Mouse (Mus musculus): ENCODE data around the gene Xkr8.
"Not testable (repeated sequence)": the region's sequence is repeated elsewhere in the genome, so short reads cannot be mapped to it uniquely, and the experiment has no call there.

Gene Xkr8

GRCm38 (mm10) chr4:132732148-132732684 lies at the start of gene Xkr8:
Xkr8 (minus strand) TSS chr4:132732546.
- DNase-seq (ENCODE audit: low spot score), result peak; percentile 90

DNA sequence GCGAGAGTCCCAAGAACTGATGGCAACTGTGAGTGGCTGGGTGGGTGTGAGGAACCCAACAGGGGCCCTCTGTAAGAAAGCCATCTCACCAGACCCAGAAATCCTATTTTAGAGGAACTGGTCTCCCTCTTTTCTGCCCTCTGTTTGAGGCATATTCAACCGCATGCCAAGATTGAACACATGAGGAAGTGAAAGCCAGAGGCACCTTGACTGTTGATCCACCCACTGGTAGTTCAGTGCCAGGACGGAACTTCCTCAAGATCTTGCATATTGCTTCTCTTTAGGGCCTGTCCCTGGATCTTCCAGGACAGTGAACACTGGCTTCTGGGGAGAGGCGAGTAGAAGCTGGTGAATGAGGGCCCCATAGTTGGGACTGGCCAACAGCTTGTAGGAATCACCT lies 47.9 kb upstream of the Xkr8 start:
- no peak for DNase-seq (ENCODE audit: low spot score)

DNA sequence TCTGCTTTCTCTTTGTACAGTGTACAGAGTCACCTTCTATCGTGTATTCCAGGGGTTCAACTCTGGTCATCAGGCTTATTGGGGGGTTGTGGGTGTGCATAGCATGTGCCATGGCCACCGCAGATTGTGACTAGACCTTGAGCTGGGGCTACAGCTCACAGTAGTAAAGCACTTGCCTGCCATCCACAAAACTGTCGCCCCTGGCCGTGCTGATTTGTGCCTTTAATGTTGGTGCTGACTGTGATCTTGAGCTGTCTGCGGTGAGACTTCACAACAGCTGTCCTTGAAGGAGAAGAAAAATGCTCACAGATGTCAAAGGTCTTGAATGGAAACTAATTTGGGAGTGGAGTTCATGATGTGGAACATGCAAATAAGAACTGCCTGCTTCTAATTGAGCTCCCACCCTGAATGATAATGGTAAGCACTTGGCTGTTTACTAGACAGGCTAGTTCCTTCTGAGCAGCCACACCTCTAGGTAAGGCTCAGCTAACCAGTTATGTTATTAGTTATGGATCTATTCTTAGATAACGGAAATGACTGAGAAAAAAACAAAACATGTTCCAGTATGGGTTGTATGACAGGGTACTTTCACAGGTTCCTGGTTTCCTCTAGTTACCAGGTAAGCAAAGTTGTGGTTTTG lies 46.3 kb upstream of the Xkr8 start:
- DNase-seq (ENCODE audit: low spot score), result no peak

DNA sequence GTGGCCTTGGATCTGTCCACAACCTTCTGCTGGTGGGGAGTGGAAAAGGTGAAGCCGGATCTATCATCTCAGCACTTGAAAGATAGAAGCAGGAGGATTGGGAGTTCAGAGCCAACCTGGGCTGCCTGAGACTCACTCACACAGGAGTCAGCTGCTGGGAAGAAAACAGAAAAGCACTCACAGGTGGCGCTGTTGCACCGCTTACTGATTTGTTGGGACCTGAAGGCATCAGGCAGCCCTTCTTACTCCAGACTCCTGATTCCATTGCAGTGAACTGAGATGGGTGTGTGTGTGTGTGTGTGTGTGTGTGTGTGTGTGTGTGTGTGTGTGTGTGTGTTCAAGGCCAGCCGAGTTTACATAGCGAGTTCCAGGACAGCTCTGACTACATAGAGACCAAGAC lies 44.4 kb upstream of the Xkr8 start:
- peak; percentile 71 for DNase-seq (ENCODE audit: low spot score)

DNA sequence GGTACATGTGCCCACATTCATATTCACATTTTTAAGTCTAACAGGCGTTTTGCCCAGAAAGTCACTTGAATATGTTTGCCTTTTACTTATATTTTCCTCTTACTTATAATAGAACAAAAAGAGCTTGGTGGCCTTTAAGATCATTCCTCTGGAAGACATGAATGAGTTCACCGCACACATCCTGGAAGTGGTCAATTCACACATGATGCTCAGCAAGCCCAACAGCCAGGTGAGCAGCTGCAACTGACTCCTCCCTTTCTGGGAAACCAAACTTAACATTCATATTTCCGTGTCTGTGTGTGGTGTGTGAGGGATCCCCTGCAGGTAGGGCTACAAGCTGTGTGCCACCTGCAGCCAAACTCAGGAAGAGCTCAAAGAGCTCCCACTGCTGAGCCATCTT lies 42.6 kb upstream of the Xkr8 start:
- DNase-seq (ENCODE audit: low spot score), result no peak

GRCm38 (mm10) chr4:132771776-132772175 lies 39.4 kb upstream of the Xkr8 start:
- no peak for DNase-seq (ENCODE audit: low spot score)

DNA sequence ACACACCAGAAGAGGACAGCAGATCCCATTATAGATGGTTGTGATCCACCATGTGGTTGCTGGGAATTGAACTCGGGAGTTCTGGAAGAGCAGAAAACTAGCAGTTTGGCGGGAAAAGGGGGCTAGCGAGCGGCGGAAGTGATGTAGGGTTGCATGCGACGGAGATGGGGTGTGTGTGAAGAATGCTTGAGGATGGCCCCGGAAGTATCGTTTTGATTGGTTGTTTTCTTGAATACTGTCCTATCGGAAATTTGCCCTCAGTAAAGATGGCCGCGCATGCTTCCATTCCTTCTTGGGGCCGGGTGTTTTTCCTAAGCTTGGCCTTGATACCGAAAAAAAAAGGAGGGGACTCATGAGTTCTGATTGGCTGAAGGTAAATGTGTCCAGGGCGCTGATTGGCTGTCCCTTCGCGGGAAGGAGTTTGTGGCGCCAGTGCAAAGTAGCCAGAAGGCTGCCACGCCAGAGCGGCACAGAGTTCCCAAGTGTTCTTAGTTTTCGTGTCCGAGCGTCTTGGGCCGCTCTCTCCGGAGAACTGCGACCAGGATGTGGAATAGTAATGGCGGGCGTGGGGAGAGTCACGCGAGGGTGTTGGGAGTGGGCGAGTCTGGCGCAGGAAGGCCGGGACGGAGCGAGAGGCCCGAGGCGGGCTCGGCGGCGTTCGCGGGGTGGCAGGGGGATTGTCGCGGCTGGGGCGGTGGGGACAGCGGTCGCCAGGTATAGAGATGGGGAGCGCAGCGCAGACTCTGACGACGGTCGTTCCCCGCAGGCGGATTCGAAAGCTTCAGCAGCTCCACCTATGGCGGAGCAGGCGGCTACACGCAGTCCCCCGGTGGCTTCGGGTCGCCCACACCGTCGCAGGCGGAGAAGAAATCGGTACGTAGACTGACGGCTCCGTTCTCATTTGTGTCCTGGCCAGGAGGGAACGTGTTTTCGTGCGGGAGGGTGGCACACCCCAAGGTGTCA lies 35.8 kb upstream of the Xkr8 start, which contains the start of gene Rpa2:
Rpa2 (plus strand) TSS at position 419 of the 963 bp plus-strand sequence.
- DNase-seq (ENCODE audit: low spot score), result peak; percentile 100

GRCm38 (mm10) chr4:132763125-132763524 lies 30.8 kb upstream of the Xkr8 start:
- DNase-seq (ENCODE audit: low spot score), result not testable (repeated sequence)

GRCm38 (mm10) chr4:132762602-132763001 lies 30.3 kb upstream of the Xkr8 start:
- no peak for DNase-seq (ENCODE audit: low spot score)

DNA sequence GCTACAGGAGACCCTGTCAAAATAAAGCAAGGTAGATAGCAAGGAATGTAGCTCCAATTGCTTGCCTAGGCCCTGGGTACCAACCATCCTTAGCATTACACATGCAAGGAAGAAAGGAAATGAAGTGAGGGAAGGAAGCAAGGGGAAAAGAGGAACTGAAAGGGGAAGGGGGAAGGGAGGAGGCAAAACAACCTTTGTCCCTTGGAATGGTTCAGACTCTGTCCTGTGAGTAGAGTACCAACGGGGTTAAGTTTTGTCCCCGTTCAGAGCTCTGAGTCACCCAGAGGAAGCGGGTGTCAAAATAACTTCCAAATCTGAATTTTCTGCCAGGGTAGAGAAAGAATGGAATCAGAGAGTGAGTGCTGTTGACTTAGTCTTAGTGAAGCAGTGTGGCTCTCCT lies 27.9 kb upstream of the Xkr8 start:
- DNase-seq (ENCODE audit: low spot score), result no peak

DNA sequence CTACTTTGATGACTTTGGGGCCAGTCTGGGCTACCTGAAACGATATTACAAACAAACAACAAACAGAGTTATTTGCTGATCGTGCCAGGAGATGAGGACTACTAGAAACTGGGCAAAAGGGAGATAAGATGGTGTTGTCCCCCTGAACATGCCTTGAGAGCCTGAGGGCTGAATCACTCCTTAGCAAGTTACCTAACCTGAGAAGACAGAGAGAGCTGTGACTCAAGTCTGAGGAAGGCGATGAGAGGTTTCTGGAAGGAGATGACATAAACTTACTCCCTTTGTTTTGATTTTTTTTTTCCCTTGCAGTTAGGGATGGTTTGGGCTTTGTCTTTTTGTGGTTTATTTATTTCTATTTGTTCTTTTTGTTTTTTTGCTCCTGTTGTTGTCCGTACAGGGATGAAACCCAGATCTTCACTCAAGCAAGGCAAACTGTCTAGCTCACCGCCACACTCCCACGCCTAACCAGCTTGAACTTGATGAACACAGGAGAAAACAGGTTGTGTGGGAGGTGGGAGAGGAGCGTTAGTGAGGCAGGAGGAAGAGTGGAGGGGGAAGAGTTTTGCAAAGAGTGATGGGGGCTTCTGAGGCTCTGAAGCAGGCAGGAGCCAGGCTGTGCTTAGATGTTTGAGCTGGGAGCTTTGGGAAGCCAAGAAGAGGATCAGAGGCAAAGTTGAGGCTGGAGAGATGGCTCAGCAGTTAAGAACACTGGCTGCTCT lies 25.4 kb upstream of the Xkr8 start:
- DNase-seq (ENCODE audit: low spot score), result no peak

DNA sequence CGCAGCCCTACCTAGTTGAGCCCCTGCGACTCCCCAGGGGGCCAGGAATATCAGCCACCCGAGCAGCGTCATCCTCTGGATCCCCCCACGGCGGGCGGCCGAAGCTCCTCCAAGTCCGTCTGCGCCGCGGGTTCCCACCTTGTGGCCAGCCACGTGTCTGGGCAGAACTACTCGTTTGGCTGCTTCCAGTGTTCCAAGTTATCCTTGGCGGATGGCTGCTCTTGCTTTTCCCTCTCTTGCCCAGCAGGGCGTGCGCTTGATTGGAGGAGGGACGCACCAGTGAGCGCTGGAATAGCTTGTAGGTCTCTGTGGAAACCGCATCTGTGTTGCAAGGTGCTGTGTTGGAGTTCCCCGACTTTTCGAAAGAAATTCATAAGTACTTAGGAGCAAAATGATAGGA lies 24.6 kb upstream of the Xkr8 start, which contains the start of gene Smpdl3b:
Smpdl3b (minus strand) TSS at position 279 of the 400 bp plus-strand sequence.
- DNase-seq (ENCODE audit: low spot score), result peak; percentile 93

DNA sequence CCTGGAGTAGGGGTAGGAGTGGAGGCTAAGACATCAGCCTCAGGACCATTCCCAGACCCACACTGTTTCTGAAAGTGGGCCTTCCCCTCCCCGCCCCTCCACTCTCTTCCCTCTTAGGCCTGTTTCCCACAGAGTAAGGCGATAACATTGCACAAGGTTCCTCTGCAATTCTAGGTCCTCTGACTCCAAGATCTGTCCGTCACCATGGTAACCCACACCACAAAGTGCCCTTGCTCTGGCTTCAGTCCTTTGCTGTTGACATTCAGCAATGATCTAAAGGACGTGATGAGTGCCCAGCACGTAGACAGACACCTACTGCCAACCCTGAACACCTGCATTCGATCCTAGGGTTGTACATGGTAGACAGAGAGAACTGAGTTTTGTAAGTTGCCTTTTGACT lies 20.6 kb upstream of the Xkr8 start:
- no peak for DNase-seq (ENCODE audit: low spot score)

DNA sequence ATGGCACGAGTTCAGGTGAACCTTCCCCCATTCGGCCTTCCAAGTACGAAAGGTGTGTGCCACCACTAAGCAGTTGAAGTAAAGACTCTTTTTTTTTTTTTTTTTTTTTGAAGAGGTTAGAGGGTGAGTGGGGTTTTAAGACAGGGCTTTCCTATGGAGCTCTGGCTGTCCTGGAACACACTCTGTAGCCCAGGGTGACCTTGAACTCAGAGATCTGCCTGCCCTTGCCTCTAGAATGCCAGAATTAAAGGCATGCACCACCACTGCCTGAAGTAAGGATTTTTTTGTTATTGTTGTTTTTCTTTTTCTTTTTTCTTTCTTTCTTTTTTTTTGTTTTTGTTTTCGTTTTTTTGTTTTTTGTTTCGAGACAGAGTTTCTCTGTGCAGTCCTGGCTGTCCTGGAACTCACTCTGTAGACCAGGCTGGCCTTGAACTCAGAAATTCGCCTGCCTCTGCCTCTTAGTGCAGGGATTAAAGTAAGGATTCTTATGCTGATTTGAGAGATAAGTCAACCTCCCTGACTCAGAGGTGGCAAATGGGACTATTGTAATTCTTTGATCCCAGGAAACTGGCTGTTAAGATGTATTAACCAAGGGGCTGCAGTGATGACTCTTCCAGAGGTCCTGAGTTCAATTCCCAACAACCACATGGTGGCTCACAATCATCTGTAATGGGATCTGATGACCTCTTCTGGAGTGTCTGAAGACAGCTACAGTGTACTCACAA lies 17.1 kb upstream of the Xkr8 start:
- DNase-seq (ENCODE audit: low spot score), result no peak

- no peak for DNase-seq (ENCODE audit: low spot score)
Measured at GRCm38 (mm10) chr4:132748778-132749177, 16.4 kb upstream of the Xkr8 start.

- no peak for DNase-seq (ENCODE audit: low spot score)
Measured at GRCm38 (mm10) chr4:132747664-132748259, 15.4 kb upstream of the Xkr8 start.

GRCm38 (mm10) chr4:132746911-132747517 lies 14.7 kb upstream of the Xkr8 start:
- DNase-seq (ENCODE audit: low spot score), result no peak

GRCm38 (mm10) chr4:132743992-132744911 lies 11.9 kb upstream of the Xkr8 start:
- DNase-seq (ENCODE audit: low spot score), result no peak

GRCm38 (mm10) chr4:132741491-132741890 lies 9.1 kb upstream of the Xkr8 start:
- no peak for DNase-seq (ENCODE audit: low spot score)

Measured in embryo, embryonic 10 days (tissue).